Mouse (Mus musculus) lung, postnatal 0 days (tissue): ENCODE results near the gene Aldh6a1.

Experiments used
- CTCF ChIP-seq: IDR thresholded peaks from 2 replicates; pipeline ENCODE4 v1.5.1; 2016; ENCODE audit warnings: antibody characterized with exemption, mild to moderate bottlenecking
- EP300 ChIP-seq: IDR thresholded peaks from 2 replicates; pipeline ENCODE4 v1.6.1; 2016; ENCODE audit warnings: antibody characterized with exemption, mild to moderate bottlenecking, control low read depth

GRCm38 (mm10) chr12:84429825-84430224 lies 21.0 kb downstream of the Aldh6a1 start:
- TF ChIP-seq CTCF (no peak), EP300 (peak; percentile 75)
